Mouse (Mus musculus): ENCODE results near the gene Kank1.

Kank1 gene

DNA sequence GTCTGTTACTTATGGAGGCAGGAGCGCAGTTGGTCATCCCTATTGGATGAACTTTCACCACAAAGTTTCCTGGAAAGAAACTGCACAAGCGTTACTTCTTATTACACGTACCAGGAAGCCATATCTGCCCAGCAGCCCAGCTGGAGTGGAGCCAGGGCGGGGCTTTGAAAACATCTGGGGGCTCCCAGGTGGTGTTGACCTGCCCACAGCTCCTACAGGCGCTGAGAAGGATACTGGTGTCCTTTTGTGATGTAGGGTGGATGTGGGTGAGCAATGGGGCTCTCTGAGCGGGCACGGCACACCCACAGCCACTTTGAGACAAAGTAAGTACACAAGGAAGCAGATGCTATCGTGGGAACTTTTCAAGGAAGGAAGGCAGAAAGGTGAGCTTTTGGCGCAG, 133.7 kb downstream of the Kank1 start:
- in situ Hi-C loops (cut with MboI): no loop called here

DNA sequence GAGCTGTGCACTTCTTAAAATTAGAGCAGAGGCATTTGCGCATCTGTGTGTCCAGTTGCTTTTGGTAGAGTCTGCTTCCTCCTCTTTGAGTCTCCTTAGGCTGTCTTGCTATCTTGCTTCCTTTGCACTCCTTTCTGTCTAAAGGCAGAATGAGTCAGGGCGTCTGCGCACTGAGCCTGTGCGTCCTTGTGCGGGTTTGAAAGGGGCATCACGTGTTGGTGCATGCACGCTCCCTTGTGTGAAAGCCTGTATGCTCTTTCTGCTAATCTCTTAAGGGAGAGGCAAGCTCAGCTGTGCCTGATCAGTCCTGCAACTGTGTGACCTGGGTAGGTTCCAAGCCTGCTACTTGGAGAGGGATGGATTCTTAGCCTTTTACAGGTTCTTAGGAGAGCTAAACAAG, 136.0 kb downstream of the Kank1 start:
- in situ Hi-C loops (cut with MboI): no loop called here

DNA sequence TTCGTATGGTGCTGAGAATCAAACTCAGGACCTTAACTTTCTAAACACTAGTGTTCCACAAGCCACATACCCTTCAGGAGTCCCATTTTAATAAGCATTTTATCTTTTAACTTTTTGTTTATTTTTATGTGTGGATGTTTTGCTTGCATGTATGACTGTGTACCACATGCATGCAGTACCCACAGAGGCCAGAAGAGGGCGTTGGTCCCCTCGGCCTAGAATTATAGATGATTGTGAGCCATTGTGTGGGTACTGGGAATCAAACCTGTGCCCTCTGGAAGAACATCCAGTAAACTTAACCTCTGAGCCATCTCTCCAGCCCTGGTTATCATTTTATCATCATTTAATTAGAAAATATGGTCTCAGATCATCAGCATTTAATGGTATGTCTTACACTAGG, 136.8 kb downstream of the Kank1 start:
- in situ Hi-C loops (cut with MboI): no loop called here

DNA sequence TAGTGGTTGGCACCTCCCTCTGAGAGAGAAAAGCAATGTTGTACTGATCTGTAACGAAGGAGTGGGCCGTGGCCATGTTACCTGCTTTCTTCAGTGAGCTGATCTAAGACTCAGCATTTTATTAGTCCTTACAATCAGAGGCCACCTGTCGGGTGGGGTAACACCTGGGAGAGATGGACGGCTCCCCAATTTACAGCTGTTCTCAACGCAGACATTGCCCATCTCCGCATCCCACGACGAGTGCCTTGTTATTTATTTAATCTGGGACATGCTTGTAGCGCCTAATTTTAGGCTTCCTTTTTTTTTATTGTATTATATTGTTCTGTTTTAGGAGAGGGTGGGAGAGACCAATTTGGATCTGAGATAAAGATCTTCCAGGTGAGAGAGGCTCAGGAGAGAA, 137.4 kb downstream of the Kank1 start:
- in situ Hi-C loops (cut with MboI): no loop called here

DNA sequence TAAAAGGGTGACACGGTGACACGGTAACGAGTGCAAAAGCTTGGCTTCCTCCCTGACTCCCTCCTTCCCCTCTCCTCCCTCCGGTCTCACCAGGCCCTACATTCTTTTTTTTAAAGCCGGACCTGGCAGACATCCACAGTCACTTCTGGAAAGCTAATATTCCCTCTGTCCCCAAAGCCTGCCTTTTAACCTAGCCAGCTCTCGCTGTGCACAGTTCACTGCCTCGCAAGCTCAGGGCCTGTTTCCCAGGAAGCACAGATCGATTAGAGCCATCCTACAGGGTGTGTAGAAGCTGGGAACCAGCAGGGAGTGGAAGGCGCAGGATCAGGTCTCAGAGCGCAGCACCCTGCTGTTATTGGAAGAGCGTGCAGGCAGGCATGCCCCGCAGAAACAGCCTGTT, 138.2 kb downstream of the Kank1 start:
- in situ Hi-C loops (cut with MboI): no loop called here

DNA sequence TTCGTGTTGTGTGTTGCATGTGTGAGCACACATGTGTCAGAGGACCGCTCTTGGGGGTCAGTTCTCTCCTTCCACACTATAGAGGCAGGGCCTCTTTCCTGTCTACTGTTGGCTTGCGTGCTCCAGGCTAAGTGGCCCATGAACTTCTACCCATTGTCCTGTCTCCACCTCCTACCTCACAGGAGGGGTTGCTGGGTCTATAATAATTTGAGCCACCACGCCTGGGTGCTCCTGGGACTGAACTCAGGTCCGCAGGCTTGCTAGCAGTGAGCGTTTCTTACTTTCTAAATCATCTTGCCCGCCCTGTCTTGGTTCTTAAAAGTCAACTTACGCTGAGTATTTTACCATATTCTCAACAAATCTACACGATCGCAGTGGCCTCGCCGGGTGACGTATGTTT, 140.1 kb downstream of the Kank1 start:
- in situ Hi-C loops (cut with MboI): no loop called here

DNA sequence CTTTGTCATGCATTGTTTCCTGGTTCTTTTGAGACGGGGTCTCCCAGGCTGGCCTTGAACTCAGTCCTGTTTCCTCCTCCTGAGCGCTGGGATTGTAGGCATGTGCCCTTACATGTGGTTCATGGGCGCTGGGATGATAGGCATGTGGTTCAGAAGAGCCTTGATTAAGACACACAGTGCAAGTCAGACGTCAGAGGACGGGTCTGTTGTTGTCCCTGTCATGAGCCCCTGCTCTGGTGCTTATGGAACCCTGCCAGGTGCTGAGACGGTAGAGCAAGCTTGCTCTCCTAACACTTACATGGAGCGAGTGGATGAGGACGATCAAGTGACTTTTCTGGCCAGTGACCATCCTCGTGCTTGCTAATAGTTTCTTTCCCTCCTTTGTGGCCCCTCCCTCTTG, 143.9 kb downstream of the Kank1 start:
- in situ Hi-C loops (cut with MboI): no loop called here

DNA sequence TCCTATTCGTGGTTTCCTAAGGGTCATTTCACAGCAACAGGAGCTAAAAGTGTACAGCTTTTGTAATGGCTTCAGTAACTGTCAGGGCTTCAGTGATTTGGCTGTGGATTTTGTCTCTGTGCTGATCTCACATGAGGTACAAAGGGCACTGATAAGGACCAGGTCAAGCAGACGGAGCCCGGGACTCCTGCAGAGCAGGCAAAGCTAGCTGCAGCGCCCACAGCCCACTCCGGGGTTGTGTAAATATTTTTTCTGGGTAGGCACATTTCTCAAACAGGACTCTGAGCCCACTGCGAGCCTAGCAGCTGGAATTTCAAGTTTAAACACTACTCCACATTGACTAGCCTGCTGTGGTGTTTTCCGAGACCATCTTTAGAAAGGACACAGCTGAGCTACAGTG, 145.2 kb downstream of the Kank1 start:
- in situ Hi-C loops (cut with MboI): no loop called here

DNA sequence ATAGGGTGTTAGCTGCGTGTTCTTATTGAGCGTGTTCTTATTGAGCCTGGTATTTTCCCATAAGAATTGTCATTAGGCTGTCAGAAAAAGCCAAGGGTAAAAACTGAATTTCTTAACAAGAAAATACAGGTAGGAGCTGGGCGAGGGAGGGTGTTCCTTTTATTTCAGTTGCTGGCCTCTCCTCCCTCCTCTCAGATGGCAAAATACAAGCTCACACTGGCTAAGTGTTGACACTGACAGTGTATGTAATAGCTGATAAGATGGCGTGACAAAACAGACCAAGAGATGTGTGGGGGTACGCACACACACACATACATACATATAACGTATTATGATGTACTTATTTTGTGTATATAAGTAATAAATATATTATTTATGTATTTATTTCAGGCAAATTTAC, 145.7 kb downstream of the Kank1 start:
- in situ Hi-C loops (cut with MboI): no loop called here

DNA sequence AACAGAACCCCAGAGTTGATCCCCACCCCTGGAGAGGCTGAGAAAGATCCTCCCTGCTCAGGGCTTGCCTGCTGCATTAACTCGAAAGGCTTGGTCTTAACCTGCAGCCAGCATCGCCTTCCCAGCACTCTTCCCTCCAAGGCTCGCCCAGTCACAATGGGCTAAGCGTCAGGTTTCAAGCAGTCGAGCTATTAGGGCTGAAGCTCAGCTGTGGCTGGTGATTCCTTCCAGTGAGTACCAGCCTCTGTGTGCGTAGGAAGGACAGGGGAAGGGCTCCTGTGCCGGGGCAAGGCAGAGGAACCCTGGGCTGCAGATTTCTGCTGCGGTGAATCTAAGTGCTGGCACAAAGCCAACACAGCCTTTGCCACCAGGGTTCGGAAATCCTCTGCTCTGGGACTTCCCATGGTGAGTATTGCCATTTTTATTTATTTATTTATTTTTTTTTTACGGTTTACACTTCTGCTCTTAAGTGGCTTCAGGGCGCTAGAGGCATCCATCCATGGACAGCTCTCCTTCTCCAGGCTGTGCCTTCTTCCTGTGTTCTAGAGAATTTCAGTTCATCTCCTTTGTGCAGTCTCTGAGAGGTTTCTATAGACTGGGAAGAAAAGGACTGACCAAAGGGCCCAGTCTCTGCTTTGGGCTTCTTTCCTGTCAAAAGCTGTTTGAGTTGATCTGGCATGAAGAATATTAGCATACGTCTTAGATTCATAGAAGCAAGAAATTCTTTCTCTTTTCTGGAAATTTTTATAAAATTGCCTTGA, 146.8 kb downstream of the Kank1 start:
- in situ Hi-C loops (cut with MboI): no loop called here

DNA sequence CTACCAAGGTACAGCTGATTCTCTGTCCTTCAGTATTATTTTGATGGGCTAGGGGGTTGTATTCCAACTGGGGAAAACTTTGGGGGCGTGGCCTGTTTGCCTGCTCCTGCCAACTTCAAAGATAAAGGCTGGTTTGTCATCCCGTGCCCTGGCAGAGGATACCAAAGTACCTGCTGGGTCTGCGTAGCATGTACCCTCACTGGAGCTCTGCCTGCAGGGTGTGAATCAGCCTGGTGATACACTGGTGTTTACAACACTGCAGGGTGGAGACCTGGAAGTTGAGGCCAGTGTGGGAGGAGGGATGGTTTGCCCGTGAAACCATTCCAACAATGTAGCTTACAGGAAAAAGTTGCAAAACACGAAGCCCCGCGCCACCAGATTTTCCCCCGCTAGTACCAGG, 149.2 kb downstream of the Kank1 start:
- in situ Hi-C loops (cut with MboI): no loop called here

DNA sequence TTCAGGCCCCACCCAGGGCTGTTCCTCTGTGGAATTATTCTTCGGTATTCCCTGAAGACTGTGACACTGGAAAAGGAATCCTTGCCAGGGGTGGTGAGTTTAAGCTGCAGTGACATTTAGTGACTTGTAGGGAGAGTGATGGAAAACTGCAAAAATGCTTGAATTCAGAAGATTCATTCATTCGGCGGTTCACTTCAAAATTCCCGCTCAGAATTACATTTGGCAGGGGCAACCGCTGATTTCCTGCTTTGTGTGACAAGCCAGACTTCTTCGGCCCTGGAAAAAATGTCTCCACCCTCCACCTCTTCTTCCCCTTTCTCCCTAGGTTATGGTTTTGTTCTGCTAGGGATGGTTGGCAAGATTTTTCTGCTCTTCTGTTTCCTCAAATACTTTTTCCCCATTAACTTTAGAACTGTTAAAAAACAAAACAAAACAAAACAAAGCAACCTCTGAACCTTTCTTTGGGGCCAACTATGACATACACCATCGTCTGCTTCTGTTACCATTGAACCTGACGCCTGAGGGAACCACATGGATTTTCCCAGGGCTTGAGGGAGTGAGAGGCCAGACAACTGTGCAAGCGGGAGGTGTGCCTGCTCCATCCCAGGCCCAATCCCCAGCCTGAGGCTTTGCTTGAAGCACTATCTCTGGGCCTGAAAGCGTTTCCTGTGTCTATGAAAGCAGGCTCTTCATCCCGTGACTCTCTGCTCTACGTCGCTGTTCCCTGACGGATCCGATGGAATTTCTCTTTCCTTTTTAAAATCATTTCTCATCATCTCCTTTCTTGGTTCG, 150.1 kb downstream of the Kank1 start:
- in situ Hi-C loops (cut with MboI): no loop called here

DNA sequence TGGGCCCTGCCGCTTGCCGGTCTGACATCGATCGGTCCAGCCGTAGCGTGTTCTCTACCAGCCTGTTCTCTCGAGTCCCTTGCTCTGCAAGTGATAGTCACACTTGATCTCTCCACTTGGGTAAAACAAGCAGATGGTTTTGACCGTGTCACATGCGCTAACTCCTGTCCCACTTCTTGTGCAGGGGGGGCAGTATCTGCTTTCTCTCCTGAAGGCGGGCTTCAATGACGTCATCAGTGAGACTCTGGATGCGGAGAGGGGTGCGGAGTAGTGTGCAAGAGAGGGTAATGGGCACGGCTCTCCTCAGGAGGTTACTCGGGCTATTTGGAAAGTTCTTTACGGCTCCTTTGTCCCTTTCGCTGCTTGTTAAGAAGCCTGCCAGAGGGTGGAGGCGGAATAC, 151.1 kb downstream of the Kank1 start:
- in situ Hi-C loops (cut with MboI): no loop called here

DNA sequence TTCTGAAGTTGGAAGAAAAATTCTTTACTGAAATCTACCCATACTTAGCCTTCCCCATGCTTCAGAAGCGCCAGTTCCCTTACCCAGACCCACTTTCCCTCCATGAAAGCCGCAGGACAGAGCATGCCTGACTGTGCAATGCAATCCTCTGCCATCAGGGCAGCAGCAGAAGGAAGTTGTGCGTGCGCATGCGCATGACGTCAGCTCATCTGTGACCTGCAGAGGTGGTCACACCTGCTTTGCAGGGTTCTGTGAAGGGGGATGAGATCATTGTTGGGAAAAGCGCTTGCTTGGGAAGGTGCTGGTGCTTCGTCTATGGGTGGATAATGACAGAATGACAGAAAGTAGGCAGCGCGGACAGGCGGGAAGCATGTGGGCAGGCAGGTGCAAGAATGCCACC, 155.4 kb downstream of the Kank1 start:
- in situ Hi-C loops (cut with MboI): no loop called here

DNA sequence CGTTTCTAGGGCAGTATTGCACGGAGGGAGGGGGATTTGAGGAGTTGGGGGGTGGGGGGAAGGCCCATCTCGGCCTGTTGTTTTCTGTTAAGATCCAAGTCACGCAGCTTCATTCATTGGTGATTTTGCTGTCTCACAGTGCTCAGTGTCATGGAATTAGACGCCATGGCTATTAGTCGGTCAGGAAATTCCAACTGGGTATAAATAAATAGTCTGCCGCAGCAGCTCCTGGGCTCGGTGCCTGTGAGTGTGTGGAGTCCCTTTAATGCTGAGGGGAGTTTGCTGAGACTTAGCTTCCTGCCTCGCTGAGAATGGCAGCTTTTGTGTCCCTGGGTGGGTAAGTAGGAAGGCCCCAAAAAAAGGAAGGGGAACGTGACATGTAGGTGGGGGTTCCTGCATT, 158.3 kb downstream of the Kank1 start:
- in situ Hi-C loops (cut with MboI): no loop called here

DNA sequence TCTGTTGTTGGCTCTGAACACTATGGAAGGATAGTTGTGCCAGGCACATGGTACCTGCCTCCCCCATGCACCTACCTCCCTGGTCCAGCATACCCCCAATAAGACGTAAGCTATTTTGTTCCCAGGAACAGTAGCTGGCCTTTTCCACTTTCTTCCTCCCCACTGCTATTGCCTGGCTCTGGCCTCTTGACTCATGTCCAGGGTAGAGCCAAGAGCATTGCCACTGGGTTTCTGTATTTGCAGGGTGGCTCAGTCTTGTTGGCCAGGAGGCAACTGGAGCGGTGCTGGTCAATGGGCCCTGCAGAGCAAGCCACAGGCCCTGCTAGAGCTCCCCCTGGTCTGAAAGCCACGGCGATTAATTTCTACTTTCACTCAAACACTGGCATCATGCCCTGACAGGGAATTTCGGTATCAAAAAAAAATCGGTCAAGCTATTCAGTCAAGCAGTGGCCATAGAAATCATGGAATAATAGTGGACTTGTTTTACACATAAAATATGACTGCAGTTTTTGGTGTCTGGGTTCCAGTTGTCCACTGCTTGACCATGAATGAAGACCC, 160.0 kb downstream of the Kank1 start:
- in situ Hi-C loops (cut with MboI): no loop called here

DNA sequence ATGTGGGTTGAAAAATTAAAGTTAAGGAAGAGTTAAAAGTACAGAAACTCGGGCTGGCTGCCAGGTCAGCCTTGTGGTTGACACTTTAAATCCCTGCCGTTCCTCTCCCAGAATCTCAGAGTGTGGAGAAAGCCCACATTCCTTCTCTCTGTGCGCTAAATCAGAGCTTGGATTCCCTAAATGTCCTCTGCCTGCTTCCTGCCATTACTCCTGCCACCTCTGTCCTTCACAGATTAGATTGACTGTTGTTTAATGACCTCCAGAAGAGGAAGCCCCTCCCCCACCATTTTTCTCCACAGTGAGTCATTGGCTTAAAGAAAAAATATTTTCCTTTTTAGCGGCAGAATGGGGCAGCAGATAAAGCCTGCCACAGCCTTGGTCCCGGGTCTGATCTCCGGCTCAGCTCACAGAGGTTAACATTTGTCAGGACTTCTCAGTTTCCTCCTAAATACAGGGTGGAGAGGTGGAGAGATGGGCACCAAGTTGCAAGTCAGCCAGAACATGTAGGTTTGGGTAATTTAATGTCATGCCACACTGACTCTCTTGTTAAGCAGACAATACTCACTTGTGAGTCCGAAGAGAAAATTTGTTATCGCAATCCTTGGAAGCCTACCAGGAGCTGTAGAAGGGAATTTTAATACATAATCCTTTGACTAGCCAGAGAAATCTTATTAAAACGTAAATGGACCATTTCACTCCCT, 162.9 kb downstream of the Kank1 start:
- in situ Hi-C loops (cut with MboI): no loop called here

DNA sequence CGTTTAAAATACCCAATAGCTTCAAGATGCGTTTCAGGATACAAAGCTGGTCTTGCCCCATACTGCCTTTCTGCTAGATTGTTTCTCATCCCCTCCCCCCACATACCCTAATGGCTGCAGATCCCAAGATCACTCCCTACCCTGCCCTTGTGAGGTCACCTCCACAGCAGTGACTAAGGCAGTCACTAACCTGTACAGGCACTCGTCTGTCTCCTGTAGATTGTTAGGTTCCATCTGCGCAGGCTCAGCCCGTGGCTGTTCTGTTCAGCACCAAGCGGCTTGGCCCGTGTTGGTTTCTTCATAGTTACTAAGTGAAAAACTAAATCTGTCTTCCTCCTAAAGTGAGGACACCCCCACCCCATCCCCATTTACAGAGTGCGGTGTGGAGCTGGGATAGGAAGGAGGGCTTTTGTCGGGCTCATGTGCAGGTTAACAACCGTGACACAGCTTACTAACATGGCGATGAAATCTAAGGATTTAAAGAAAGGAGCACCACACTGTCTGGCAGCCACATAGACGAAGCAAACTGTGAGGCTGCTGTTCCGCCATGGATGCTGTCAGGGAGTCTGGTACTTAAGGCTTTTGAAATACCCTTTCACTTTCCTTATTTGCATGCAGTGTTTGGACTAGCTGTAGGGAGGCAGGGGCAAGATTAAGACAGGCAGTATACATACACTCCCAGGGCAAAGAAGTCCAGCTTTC, 163.6 kb downstream of the Kank1 start:
- in situ Hi-C loops (cut with MboI): no loop called here

DNA sequence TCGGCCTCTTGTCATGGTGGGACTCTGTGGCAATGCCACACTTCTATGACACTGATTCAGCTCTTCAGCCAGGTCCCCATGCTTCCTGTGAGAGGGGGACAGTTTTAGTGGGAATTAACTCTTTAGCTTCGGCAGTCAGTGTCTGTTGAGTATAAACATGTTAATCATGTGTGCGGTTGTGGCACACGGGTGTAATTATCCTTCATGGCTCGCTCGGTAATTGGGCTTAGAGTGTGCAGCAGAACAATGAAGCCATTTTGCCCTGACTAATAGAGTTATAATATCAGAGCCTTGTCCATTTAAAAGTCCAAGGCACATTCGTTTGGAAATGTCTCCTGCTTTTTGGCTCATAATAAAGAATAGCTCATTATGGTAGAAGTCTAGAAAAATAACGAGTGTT, 164.7 kb downstream of the Kank1 start:
- in situ Hi-C loops (cut with MboI): no loop called here

DNA sequence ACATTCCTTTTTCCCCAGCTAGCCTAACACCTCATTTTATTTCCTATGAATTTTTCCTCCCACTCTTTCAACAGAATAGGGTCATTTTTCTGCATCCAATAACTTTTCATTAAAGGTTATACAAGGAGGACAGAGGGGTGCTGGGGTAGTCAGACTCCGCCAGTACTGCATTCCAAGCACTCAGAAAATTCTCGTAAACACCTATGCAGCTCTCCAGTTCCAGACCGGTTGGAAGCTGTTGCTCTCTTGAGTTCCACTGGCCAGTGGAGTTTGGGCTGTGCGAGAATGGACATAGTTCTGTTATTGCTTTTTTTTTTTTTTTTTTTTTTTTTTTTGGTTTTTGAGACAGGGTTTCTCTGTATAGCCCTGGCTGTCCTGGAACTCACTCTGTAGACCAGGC, 167.4 kb downstream of the Kank1 start:
- in situ Hi-C loops (cut with MboI): no loop called here

DNA sequence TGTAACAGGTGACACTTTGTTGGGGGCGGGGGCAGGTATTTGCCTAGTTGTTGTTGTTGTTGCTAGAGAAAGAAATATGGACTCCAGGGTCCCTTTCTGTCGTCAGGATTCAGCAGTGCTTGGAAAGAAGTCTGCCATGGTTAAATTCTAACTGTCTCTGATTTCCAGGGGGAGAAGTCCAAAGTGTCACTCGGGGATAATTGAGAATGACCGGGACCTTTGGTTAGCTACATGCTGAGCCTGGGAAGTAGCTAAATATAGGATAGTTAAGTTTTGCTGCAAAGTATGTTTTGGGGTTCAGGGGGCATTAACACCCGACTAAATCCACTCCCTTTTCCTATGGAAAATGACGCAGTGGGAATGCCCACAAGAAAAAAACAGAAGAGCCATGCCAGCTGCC, 169.2 kb downstream of the Kank1 start:
- in situ Hi-C loops (cut with MboI): no loop called here

Measured in mature B cell (primary cell).